Mouse (Mus musculus) T-cell, adult 66 days (primary cell): ENCODE measurements around the gene Gpr15. TPM values are rescaled to one million over a fixed set of nuclear protein-coding genes. Genes with fewer than 3 reads are reported as not detected.

Experiments
- total RNA-seq, 2 experiments: library from RNA; stranded (reverse); gene quantifications; 3 replicates in 1 of 2; 4 replicates in 1 of 2; pipeline ENCODE4 v1.2.4; 2023

Gpr15 gene
- 1 to 10 TPM in 1 of 2 experiments, under 1 TPM in 1; 0.68 to 1.7 TPM for total RNA-seq

DNA sequence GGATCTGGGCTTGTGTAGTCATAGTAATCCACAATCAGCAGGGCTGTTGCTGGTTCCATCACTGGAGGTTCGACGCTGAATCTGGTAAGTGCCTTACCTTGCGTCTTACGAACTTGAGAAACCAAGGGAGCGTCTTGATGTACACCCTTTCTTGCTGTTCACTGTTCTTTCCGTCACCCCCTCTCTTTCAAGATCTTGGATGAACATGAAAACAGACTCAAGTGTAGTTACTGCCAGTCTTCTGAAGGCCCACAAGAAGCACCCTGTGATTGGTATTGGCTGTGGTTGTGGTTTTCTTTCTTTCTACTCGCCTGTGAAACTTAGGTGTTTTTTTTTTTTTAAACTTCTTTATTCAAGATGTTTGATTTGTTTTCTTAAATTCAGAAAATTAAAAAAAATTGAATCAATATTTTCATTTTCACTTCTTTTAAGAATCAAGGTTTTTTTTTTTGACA is at the start of gene Gpr15:
Gene Gpr15, minus strand, starts transcription at position 405 of the 455 bp plus-strand sequence.

DNA sequence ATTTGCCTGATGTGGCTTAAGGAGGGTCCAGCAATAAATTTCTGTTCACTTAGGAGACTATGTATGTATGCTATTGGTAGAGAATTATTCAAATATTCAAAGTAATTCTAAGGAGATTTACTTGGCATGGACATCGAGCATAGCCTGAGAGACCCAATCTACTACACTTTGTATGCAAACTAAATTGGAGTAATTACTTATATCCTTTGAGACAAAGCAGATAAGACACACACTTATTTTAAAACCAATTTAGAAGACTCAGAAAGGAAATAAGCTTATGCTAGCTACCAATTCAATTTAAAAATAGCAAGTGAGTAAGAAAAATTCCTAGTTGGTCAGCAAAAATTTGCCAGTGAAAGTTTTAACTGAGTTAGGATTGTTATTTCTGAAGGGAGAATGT is 44.2 kb upstream of the Gpr15 start, which contains the start of gene Olfr172:
Gene Olfr172, minus strand, starts transcription at position 101 of the 400 bp plus-strand sequence.

DNA sequence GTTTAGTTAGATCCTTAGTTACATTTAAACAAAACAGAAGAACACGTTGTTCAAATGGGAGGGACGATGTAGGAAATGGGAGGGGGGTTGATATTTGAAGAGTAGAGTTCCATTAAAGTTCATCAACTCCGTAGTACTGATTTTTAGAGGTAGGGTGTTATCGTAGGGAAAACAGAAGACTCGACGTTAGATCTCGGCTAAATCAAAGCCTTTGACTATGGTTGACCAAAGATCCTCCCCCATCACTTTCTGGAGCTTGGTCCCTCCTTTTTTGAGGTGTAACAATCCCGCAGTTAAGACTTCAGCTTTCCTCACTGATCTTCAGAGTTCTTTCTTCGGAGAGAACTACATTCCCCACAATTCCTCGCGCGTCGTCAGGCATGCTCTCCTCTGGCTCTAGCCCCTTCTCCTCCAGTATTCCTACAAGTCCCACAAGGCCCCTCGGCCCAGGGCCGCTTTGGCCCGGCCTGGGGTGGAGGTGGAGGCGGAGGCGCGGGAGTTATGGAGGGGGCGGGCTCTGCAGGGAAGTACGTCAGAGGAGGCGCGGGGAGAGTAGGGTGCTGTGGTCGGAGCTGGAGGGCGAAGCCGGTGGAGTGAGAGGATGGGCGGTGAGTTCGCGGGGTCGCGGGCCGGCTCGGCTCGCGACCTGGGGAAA is 8.7 kb upstream of the Gpr15 start, which contains the start of gene Cldnd1:
Gene Cldnd1, plus strand, starts transcription at position 434 of the 655 bp plus-strand sequence.

DNA sequence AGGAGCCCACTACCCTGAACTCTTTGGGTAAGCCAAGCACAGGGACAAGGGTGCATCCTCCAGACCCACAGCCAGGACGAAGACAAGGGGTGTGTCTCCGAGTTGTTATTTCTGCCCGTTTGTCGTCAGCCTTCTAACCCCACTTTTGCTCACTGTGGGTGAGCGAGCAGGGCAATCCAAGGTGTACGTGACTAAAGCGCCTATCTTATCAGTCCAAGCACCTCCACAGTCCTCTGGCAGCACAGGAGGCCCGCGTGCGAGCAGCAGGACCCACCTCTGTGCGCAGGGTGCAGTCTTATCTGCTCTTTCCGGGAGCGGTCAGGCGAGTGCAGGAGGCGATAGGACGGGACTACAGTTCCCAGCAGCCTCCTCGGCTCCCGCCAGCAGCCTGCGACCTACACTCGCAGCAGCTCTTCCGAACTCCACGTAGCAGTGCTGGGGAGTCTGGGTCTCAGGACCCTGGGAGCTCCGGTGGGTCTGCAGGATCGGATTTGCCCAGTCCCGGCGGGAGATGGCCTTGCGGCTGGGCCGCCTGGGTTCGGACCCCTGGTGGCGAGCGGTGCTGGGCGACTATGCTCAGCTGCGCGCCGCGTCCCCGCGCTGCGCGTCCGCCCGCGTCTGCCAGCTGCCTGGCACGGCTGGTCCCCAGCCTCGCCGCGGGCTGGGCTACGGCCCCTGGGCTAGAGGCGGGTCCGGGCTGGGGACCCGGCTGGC is 48.8 kb downstream of the Gpr15 start, which contains the start of gene Cpox:
Gene Cpox, plus strand, starts transcription at position 376 of the 714 bp plus-strand sequence.

Other genes with a start within 250 kb of the Gpr15 start
- 10 to 100 TPM; 46.7 to 49.7 TPM for gene St3gal6, start 194.8 kb downstream of the Gpr15 start, total RNA-seq
- not detected for gene Gm813, start 102.1 kb downstream of the Gpr15 start, total RNA-seq
- gene E330017A01Rik, start 80.3 kb downstream of the Gpr15 start, total RNA-seq, result not detected
- 10 to 100 TPM; 10.8 to 17.5 TPM for gene Cpox, start 48.8 kb downstream of the Gpr15 start, total RNA-seq
- gene Cldnd1, start 8.8 kb upstream of the Gpr15 start, total RNA-seq, result 10 to 100 TPM; 38.6 to 51.0 TPM
- not detected for gene Olfr172, start 44.1 kb upstream of the Gpr15 start, total RNA-seq
- not detected for gene Olfr173, start 81.2 kb upstream of the Gpr15 start, total RNA-seq
- not detected for gene Olfr175-ps1, start 107.7 kb upstream of the Gpr15 start, total RNA-seq
- gene Olfr177, start 155.7 kb upstream of the Gpr15 start, total RNA-seq, result not detected
- not detected for gene Olfr178, start 173.0 kb upstream of the Gpr15 start, total RNA-seq
- not detected for gene Olfr181, start 209.7 kb upstream of the Gpr15 start, total RNA-seq
- not detected for gene Olfr180, start 210.3 kb upstream of the Gpr15 start, total RNA-seq